Mouse (Mus musculus): ENCODE data around the gene Mtus2.

DNA sequence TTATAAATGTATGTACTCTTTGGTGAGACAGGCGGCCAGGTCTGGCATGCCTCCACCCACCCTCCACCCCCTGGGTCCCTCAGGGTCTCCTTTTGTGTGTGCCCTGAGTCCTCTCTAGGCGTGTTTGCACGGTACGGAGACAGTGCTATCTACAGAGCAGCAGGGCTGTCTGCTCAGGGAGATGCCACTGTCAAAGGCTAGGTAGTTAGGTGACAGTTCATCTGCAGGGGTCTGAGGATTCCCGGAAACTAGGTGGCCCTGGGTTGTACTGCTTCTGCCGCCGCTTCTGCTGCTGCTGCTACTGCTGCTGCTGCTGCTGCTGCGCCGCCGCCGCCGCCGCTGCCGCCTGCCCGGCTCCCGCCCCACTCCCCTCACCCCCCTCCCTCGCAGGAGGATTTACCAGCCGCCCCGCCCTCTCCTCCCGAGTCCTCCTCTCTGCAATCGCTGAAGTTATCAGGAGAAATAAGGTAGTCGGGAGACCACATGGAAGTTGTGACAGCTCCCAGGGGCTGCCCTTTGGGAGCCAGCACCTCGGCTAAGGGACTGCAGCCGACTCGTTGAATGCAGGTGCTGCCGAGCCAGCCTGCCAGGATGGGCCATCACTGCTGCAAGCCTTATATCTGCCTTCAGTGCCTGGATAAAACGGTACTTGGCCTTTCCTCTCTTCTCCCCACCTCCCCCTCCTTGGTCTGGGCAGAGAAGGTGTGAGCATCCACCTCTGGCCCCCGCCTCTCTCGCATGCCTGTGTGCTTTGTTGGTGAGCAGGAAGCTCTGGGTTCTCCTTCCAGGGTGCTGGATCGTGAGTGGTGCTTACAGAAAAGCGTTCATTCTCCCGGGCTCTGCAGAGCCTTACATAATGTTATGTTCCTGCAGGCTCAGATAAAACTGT is 307.9 kb downstream of the Mtus2 start:
- TF ChIP-seq USF1 (IDR thresholded peaks at IDR 0.05; ENCODE audit: low read depth) (no peak), MAX (IDR thresholded peaks at IDR 0.05) (no peak), CTCF (IDR thresholded peaks at IDR 0.05; ENCODE audit: control insufficient read depth, insufficient read depth, insufficient read length) (no peak), MYOG (IDR thresholded peaks at IDR 0.05; ENCODE audit: control insufficient read depth, extremely low read depth, insufficient read length) (no peak), MYOD1 (IDR thresholded peaks at IDR 0.05; ENCODE audit: control insufficient read depth, insufficient read length, low read depth) (no peak), CEBPB (IDR thresholded peaks at IDR 0.05; ENCODE audit: low read depth) (no peak), FOSL1 (IDR thresholded peaks at IDR 0.05; ENCODE audit: insufficient read depth, low read length, poor library complexity, severe bottlenecking) (no peak)

Data from C2C12 (cell line).